Mouse (Mus musculus) colon, adult 2 months (tissue): ENCODE data around the gene Banf1. TPM values are rescaled to one million over a fixed set of nuclear protein-coding genes. Genes with fewer than 3 reads are reported as not detected.

Source experiments
- polyA plus RNA-seq: library from polyadenylated mRNA; depleted of rRNA; stranded (reverse); fragments of >200 nt; gene quantifications from 2 replicates; pipeline ENCODE4 v1.2.3, GENCODE M21; 2012; rRNA removed

Banf1 gene
- polyA plus RNA-seq: 71.2 and 91.0 TPM in 2 replicates

GRCm38 (mm10) chr19:5367053-5367359 lies at the start of gene Banf1:
TSS of gene Banf1 (minus strand) at chr19:5367168.

GRCm38 (mm10) chr19:5402293-5402692 lies 35.3 kb upstream of the Banf1 start, which contains the start of gene Tsga10ip:
TSS of gene Tsga10ip (minus strand) at chr19:5402526.

GRCm38 (mm10) chr19:5388588-5389242 lies 21.7 kb upstream of the Banf1 start, which contains the start of gene Sart1:
TSS of gene Sart1 (minus strand) at chr19:5388703.

GRCm38 (mm10) chr19:5366175-5367052 lies 554 bp downstream of the Banf1 start, which contains the start of gene Eif1ad:
TSS of gene Eif1ad (plus strand) at chr19:5366741.

GRCm38 (mm10) chr19:5349502-5349873 lies 17.5 kb downstream of the Banf1 start, which contains the start of gene Cst6:
TSS of gene Cst6 (minus strand) at chr19:5349574.

GRCm38 (mm10) chr19:5335441-5335840 lies 31.5 kb downstream of the Banf1 start, which contains the start of gene Catsper1:
TSS of gene Catsper1 (plus strand) at chr19:5335741.

Other genes starting within 250 kb of the Banf1 start
- 26.5 and 30.6 TPM in 2 replicates for gene Klc2, start 248.6 kb downstream of the Banf1 start, polyA plus RNA-seq
- 12.2 and 14.3 TPM in 2 replicates for gene Pacs1, start 94.0 kb downstream of the Banf1 start, polyA plus RNA-seq
- 98.0 and 109 TPM in 2 replicates for gene Sf3b2, start 71.7 kb downstream of the Banf1 start, polyA plus RNA-seq
- gene Gal3st3, start 68.8 kb downstream of the Banf1 start, polyA plus RNA-seq: 0.16 and 0.31 TPM in 2 replicates
- not detected in 2 replicates for gene Catsper1, start 31.4 kb downstream of the Banf1 start, polyA plus RNA-seq
- 7.1 and 14.1 TPM in 2 replicates for gene Cst6, start 17.6 kb downstream of the Banf1 start, polyA plus RNA-seq
- 19.8 and 21.3 TPM in 2 replicates for gene Eif1ad, start 427 bp downstream of the Banf1 start, polyA plus RNA-seq
- 15.2 and 19.0 TPM in 2 replicates for gene Sart1, start 21.5 kb upstream of the Banf1 start, polyA plus RNA-seq
- 0.33 and 1.9 TPM in 2 replicates for gene Tsga10ip, start 35.4 kb upstream of the Banf1 start, polyA plus RNA-seq
- 95.7 and 96.8 TPM in 2 replicates for gene Drap1, start 57.8 kb upstream of the Banf1 start, polyA plus RNA-seq
- 85.1 and 96.6 TPM in 2 replicates for gene AI837181, start 58.0 kb upstream of the Banf1 start, polyA plus RNA-seq
- 1.3 and 4.0 TPM in 2 replicates for gene Fosl1, start 80.4 kb upstream of the Banf1 start, polyA plus RNA-seq
- 10.3 and 10.6 TPM in 2 replicates for gene Ccdc85b, start 90.7 kb upstream of the Banf1 start, polyA plus RNA-seq
- gene Fibp, start 93.4 kb upstream of the Banf1 start, polyA plus RNA-seq: 124 and 150 TPM in 2 replicates
- gene Ctsw, start 101.3 kb upstream of the Banf1 start, polyA plus RNA-seq: 2.0 and 3.5 TPM in 2 replicates
- 52.6 and 58.6 TPM in 2 replicates for gene Efemp2, start 106.8 kb upstream of the Banf1 start, polyA plus RNA-seq
- gene Mus81, start 121.2 kb upstream of the Banf1 start, polyA plus RNA-seq: 31.9 and 38.6 TPM in 2 replicates
- gene Cfl1, start 123.3 kb upstream of the Banf1 start, polyA plus RNA-seq: 350 and 446 TPM in 2 replicates
- gene 1700020D05Rik, start 136.6 kb upstream of the Banf1 start, polyA plus RNA-seq: 0.30 and 0.34 TPM in 2 replicates
- gene Snx32, start 143.4 kb upstream of the Banf1 start, polyA plus RNA-seq: 4.2 and 4.4 TPM in 2 replicates
- gene Ovol1, start 193.5 kb upstream of the Banf1 start, polyA plus RNA-seq: 23.0 and 29.1 TPM in 2 replicates
- 18.2 and 20.7 TPM in 2 replicates for gene Ap5b1, start 200.9 kb upstream of the Banf1 start, polyA plus RNA-seq
- gene Rnaseh2c, start 234.7 kb upstream of the Banf1 start, polyA plus RNA-seq: 40.4 and 56.8 TPM in 2 replicates
- 45.6 and 50.6 TPM in 2 replicates for gene Kat5, start 243.1 kb upstream of the Banf1 start, polyA plus RNA-seq